Mouse (Mus musculus) lung, adult 2 months (tissue): ENCODE measurements around the gene Lamb1. TPM values are rescaled to one million over a fixed set of nuclear protein-coding genes. Genes with fewer than 3 reads are reported as not detected.

Experiments used
- DNase-seq: peaks from one replicate; pipeline ENCODE4 v3.0.0; 2022
- H3K4me1 ChIP-seq: fragments of 200-500 bp; 2 replicates; pipeline ENCODE4 v1.6.1; 2011; ENCODE audit warnings: low read length; ENCODE audit not compliant: control insufficient read depth, insufficient read depth
- H3K4me3 ChIP-seq: fragments of 200-500 bp; replicated peaks from 2 replicates; pipeline ENCODE3; 2011; ENCODE audit warnings: low read depth, mild to moderate bottlenecking, control low read depth, low read length; ENCODE audit errors: extremely low read depth
- CTCF ChIP-seq: fragments of 200-500 bp; IDR thresholded peaks from 2 replicates; pipeline ENCODE4 v1.5.1; 2011; ENCODE audit warnings: mild to moderate bottlenecking, low read length, control low read depth; ENCODE audit not compliant: insufficient read depth
- POLR2A ChIP-seq: fragments of 200-500 bp; IDR thresholded peaks from 2 replicates; pipeline ENCODE4 v1.6.1; 2011; ENCODE audit warnings: low read depth, mild to moderate bottlenecking, control low read depth, low read length, borderline replicate concordance; ENCODE audit errors: extremely low read depth
- WGBS: fragments of 180-500 bp; shearing (Covaris S2); methylation state at CpG from one replicate; pipeline ENCODE4 v1.1.7; 2018; 5-methylcytosine and 5-hydroxymethylcytosine counted together
- polyA plus RNA-seq: library from polyadenylated mRNA; depleted of rRNA; stranded (reverse); fragments of >200 nt; gene quantifications from 2 replicates; pipeline ENCODE4 v1.2.3, GENCODE M21; 2012

Lamb1 gene
- polyA plus RNA-seq, 1 experiment: 48.4 TPM

DNA sequence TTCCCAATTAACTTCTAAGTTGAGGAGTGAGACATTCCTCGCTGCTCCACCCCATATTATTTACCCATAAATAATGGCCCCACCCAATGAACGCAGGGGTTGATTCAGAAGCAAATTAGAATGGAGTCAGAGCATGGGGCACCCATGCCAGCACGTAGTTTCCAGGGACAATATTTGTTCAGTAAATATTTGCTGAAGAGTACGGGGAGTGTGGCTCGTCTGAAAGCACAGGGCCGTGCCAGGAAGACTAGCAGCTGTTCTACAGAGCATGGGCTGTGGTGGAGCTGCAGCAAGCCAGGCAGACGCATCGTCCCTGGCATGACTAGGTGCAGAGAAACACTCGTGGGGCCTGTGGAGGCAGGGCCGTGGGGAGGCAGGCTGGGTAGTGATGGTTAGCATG lies 29.5 kb downstream of the Lamb1 start:
- WGBS: 41% methylated on average over 10 of the region's 10 CpGs
- no peak for DNase-seq
- TF ChIP-seq POLR2A (no peak), CTCF (no peak)
- H3K4me1 ChIP-seq: peaks cover 5% of the 10 kb centered on the region
- H3K4me3 ChIP-seq: no peak overlapping the region

DNA sequence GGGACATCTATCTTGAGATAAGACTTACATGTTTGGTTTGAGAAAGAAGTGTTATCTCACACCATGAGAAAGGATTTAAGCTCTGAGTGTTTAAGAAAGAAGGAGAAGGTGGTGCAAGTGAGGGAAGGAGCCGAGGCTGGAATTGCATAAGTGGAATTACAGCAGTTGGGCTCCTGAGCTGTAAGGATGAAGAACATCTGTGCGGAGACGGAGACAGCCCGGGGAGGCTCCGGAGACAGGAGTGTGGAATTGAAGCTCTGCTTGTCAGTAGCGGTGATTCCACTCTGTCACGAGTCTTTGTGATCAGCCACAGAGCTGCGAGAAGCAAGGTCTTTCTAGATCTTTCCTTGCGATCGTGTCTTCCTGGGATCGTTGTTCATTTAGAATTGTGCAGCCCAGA lies 30.0 kb downstream of the Lamb1 start:
- no peak for TF ChIP-seq CTCF
- no peak for TF ChIP-seq POLR2A
- 73% methylated on average over 11 of the region's 11 CpGs for WGBS
- peaks cover 5% of the 10 kb centered on the region for H3K4me1 ChIP-seq
- H3K4me3 ChIP-seq: no peak overlapping the region
- no peak for DNase-seq

GRCm38 (mm10) chr12:31295505-31295904 lies 30.5 kb downstream of the Lamb1 start:
- Histone ChIP-seq H3K4me3 (no peak overlapping the region), H3K4me1 (peaks cover 5% of the 10 kb centered on the region)
- 70% methylated on average over 3 of the region's 3 CpGs for WGBS
- no peak for DNase-seq
- TF ChIP-seq POLR2A: no peak
- no peak for TF ChIP-seq CTCF

DNA sequence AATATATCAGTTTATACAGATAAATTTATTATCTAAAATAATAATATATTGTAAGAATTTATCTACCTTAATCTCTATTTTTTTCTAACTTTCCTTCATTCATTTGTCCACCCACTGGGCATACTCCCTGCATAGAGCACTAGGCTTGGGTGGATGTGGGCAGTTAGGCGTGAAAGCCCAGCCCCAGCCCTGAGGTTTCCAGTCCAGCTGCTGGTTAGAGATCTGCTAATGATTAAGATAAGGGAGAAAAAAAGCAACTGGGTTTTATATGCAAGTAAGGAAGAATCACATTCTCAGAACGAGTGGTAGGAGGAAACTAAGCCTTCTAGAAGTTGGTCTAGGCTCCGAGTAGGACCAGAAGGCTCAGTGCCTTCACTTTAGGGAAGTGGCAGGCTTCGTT lies 31.1 kb downstream of the Lamb1 start:
- TF ChIP-seq CTCF (no peak), POLR2A (no peak)
- no peak for DNase-seq
- 63% methylated on average over 4 of the region's 4 CpGs for WGBS
- Histone ChIP-seq H3K4me3 (no peak overlapping the region), H3K4me1 (peaks cover 5% of the 10 kb centered on the region)

- TF ChIP-seq CTCF (no peak), POLR2A (no peak)
- Histone ChIP-seq H3K4me1 (peaks cover 5% of the 10 kb centered on the region), H3K4me3 (no peak overlapping the region)
- 86% methylated on average over 4 of the region's 4 CpGs for WGBS
- no peak for DNase-seq
These were observed 33.1 kb downstream of the Lamb1 start for GRCm38 (mm10) chr12:31298122-31298521.

DNA sequence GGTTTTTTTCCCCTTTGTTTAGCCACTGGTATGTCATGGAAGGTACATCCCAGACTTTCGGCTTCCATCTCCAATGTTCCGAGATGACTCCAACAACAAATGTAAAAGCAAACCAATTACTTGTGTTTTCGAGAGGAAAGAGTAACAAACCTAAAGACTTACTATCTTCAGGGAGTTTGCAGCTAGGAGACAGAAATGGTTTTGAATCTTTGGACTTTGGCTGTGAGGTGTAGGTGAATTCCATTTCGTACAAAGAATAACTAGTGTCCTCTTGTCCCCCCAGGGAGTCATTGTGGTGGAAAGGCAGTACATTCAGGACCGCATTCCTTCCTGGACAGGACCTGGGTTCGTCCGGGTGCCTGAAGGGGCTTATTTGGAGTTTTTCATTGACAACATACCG lies 33.5 kb downstream of the Lamb1 start:
- 91% methylated on average over 8 of the region's 8 CpGs for WGBS
- Histone ChIP-seq H3K4me1 (peaks cover 5% of the 10 kb centered on the region), H3K4me3 (no peak overlapping the region)
- DNase-seq: no peak
- TF ChIP-seq CTCF: no peak
- no peak for TF ChIP-seq POLR2A

DNA sequence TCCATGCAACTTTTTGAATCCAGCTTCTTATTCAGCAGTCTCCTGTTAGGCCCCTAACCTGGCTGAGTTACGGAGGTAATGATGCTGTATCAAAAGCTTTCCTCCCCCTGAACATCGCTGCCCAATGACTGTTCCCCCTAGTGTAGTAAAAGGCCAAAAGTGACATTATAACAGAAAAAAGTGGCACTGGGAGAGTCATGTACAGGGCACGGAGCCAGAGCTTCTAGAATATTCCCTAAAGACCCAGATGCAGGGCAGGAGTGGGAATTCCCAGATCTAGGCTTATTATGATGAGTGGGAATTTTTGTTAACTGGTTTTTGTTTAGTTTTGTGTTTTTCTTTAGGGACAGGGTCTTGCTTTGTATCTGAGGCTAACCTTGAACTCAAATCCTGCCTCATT lies 34.1 kb downstream of the Lamb1 start:
- DNase-seq: no peak
- Histone ChIP-seq H3K4me3 (no peak overlapping the region), H3K4me1 (peaks cover 5% of the 10 kb centered on the region)
- TF ChIP-seq POLR2A (no peak), CTCF (no peak)
- 90% methylated on average over 3 of the region's 3 CpGs for whole genome bisulfite sequencing

DNA sequence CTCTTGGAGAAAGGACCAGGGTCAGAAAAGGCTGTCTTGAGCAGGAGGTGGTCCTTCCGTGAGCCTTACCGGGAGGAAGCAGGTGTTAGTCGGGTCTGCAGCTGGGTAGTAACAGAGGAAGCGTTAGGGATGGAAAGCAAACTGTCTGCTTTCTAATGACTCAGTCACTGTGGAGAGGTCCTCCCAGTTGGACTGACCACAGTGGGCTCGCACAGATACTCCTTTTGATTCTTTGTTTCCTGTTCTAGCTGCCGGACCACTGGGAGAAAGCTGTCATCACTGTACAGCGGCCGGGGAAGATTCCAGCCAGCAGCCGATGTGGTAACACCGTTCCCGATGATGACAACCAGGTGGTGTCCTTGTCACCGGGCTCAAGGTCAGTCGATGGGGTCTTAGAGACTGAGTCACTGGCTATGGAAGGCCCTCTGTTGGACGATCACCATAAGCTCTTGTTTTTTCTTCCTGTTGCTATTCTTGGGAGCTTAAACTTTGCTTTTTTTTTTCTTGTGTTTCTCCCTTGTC lies 34.7 kb downstream of the Lamb1 start:
- TF ChIP-seq POLR2A (no peak), CTCF (no peak)
- H3K4me3 ChIP-seq: no peak overlapping the region
- WGBS: 62% methylated on average over 14 of the region's 14 CpGs
- DNase-seq: no peak
- peaks cover 2% of the 10 kb centered on the region for H3K4me1 ChIP-seq

GRCm38 (mm10) chr12:31300276-31300675 lies 35.2 kb downstream of the Lamb1 start:
- no peaks in the 10 kb centered on the region for H3K4me1 ChIP-seq
- no peak for TF ChIP-seq POLR2A
- no peak for TF ChIP-seq CTCF
- 90% methylated on average over 9 of the region's 9 CpGs for WGBS
- no peak overlapping the region for H3K4me3 ChIP-seq
- no peak for DNase-seq

GRCm38 (mm10) chr12:31302266-31302665 lies 37.2 kb downstream of the Lamb1 start:
- no peaks in the 10 kb centered on the region for H3K4me1 ChIP-seq
- no peak overlapping the region for H3K4me3 ChIP-seq
- TF ChIP-seq POLR2A (no peak), CTCF (no peak)
- no peak for DNase-seq
- WGBS: 76% methylated on average over 5 of the region's 5 CpGs
